Comparison of ENCODE assay signal across 19 mouse cellular contexts in genomic region chr8:114548837-114549236, GRCm38 (mm10).
"Had no signal": no experiment of that assay in that cellular context is flagged by ENCODE, and none has a peak within 500 bp of the region (broad histone marks: within the 10 kb centered on the region; RNA-seq: fewer than 3 reads in every experiment).

No protein-coding gene starts in this region.

- H3K4me3 ChIP-seq: midbrain, embryonic 10.5 days; midbrain, embryonic 12.5 days; myocyte; neural tube, embryonic 13.5 days; neural tube, embryonic 15.5 days had no signal

- ATAC-seq: midbrain, embryonic 16.5 days had no signal

- H3K4me1 ChIP-seq: midbrain, embryonic 10.5 days; midbrain, embryonic 12.5 days; neural tube, embryonic 15.5 days had no signal

- H3K36me3 ChIP-seq: midbrain, embryonic 10.5 days; midbrain, embryonic 12.5 days; neural tube, embryonic 13.5 days; neural tube, embryonic 15.5 days had no signal

- DNase-seq: lung, adult 18-20 months; lung, postnatal 10 days; lung, postnatal 4 days; midbrain, embryonic 14.5 days; retina, postnatal 1 day; right cerebral cortex, adult 18-20 months; right cerebral cortex, postnatal 25 days; right cerebral cortex, postnatal 4 days; spleen, adult 18-20 months; thymus, adult 2 months; thymus, postnatal 25 days; thymus, postnatal 4 days had no signal

- H3K27ac ChIP-seq: liver, embryonic 14.5 days; midbrain, embryonic 10.5 days; midbrain, embryonic 12.5 days; neural tube, embryonic 13.5 days; neural tube, embryonic 15.5 days had no signal

- H3K27me3 ChIP-seq: midbrain, embryonic 12.5 days; neural tube, embryonic 13.5 days; neural tube, embryonic 15.5 days had no signal

- H3K9ac ChIP-seq: liver, embryonic 14.5 days; midbrain, embryonic 12.5 days; neural tube, embryonic 13.5 days; neural tube, embryonic 15.5 days had no signal

- H3K4me2 ChIP-seq: midbrain, embryonic 12.5 days; neural tube, embryonic 13.5 days; neural tube, embryonic 15.5 days had no signal

- H3K9me3 ChIP-seq: midbrain, embryonic 10.5 days; midbrain, embryonic 12.5 days; neural tube, embryonic 13.5 days; neural tube, embryonic 15.5 days had no signal
